Mouse (Mus musculus) olfactory bulb, adult 2 months (tissue): ENCODE measurements around the gene Cdkl3.

Source experiments
- CTCF ChIP-seq: fragments of 200-500 bp; IDR thresholded peaks from 2 replicates; pipeline ENCODE4 v1.5.1; 2012; ENCODE audit warnings: low read depth, mild to moderate bottlenecking, low read length, moderate library complexity; ENCODE audit not compliant: insufficient read depth
- POLR2A ChIP-seq: fragments of 200-500 bp; IDR thresholded peaks from 2 replicates; pipeline ENCODE4 v1.6.1; 2012; ENCODE audit warnings: mild to moderate bottlenecking, low read depth, low read length, moderate library complexity; ENCODE audit not compliant: insufficient read depth

DNA sequence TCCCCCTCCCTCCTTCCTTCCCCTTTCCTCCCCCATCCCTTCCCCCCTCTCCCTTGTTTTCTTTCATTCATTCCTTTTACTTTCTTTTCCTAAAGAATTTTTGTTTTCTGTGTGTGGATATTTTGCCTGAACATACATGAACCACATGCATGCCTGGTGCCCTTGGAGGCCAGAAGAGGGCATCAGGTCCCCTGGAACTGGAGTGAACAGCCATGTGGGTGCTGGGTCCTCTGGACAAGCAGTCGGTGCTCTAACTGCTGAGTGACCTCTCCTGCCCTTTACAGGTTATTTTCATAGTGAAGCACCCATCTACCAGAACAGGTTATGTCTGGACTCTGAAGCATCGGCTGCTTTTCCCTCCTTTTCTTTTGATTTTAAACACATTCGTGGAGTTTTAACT lies 60.4 kb downstream of the Cdkl3 start:
- TF ChIP-seq POLR2A (no peak), CTCF (no peak)
